Mouse (Mus musculus): ENCODE results near the gene Cbwd1. TPM values are rescaled to one million over a fixed set of nuclear protein-coding genes. Genes with fewer than 3 reads are reported as not detected.

Cbwd1 gene
- total RNA-seq, 1 experiment: 30.5 TPM

DNA sequence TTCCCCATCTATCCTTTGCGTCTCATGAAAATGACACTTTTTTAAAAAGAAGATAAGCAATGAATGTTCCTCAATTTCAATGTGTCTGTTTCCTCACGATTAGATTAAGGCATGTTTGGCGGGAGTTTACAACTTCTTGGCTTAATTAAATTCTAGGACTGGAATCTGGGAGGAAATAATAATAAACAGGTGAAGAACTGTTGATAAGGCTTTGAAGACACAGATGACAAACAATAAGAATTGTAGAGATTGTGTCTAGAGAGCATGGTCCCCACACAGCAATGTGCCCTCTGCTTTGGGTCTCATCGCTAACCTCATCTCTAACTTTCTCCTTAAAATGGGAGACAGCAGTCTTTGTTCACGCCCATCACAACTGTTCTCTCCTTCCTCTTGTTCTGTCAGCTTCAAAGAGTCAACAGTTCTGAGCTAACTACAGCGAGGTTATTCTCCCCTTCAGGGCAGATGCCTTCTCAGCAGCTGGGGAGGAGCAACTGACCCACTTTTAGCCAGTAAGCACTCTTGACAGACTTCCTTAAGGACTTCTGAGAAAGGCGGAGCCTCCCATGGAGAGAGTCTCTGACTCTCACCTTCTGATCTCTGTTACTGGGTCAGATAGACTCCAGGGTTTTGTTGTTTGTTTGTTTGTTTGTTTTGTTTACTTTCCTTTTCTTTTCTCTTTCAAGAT is 28.9 kb upstream of the Cbwd1 start:
- no peak for TF ChIP-seq CHD2 (IDR thresholded peaks at IDR 0.05; ENCODE audit: low read depth, low read length)
- TF ChIP-seq MAFK (IDR thresholded peaks at IDR 0.05; ENCODE audit: insufficient read depth, low read depth, low read length): no peak
- no peak for TF ChIP-seq ZC3H11A (IDR thresholded peaks at IDR 0.05; ENCODE audit: borderline replicate concordance, low read depth, low read length)
- TF ChIP-seq HCFC1 (IDR thresholded peaks at IDR 0.05; ENCODE audit: borderline replicate concordance, insufficient read depth, low read length): no peak
- Histone ChIP-seq H3K36me3 (ENCODE audit: control insufficient read depth, insufficient read depth, low read length, poor library complexity, severe bottlenecking) (no peaks in the 10 kb centered on the region), H3K9ac (ENCODE audit: insufficient read depth, low read depth, low read length, poor library complexity, severe bottlenecking) (no peak overlapping the region), H3K4me3 (ENCODE audit: insufficient read depth in 1 of 2, low read depth in 1 of 2, low read length in 2 of 2, poor library complexity in 1 of 2, severe bottlenecking in 1 of 2) (no peak overlapping the region), H3K9me3 (ENCODE audit: control insufficient read depth, insufficient read depth, low read depth, low read length) (no peaks in the 10 kb centered on the region), H3K27ac (ENCODE audit: insufficient read depth, low read depth, low read length, poor library complexity, severe bottlenecking) (no peak overlapping the region), H3K4me1 (ENCODE audit: control insufficient read depth in 2 of 2, insufficient read depth in 2 of 2, low read length in 2 of 2, poor library complexity in 1 of 2) (no peaks in the 10 kb centered on the region)
- DNase-seq (ENCODE audit: low read depth, low spot score): no peak
- in situ Hi-C loops (cut with MboI; ENCODE audit: low sequenced_read_pairs in 2 of 2, unreplicated experiment in 2 of 2): no loop called here

DNA sequence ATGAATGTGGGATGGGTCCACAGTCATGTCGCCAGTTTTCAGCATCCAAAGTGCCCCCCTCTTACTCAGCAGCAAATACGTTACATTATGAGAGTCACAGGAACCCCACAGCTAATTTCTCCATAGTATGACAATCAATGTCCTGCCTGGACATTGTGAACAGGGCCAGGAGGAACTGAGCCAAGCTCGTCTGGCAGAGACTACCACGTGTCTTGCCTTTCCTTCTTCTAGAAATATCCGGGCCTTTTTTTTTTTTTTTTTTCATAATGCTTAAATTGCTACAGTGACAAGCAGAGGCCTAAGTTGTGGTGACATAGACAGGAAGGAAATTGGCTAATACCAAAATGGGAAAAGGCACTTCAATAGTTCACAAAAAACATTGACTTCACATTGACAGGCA is 27.4 kb upstream of the Cbwd1 start:
- H3K9me3 ChIP-seq (ENCODE audit: control insufficient read depth, insufficient read depth, low read depth, low read length): no peaks in the 10 kb centered on the region
- H3K4me3 ChIP-seq (ENCODE audit: insufficient read depth in 1 of 2, low read depth in 1 of 2, low read length in 2 of 2, poor library complexity in 1 of 2, severe bottlenecking in 1 of 2): no peak overlapping the region
- no peaks in the 10 kb centered on the region for H3K36me3 ChIP-seq (ENCODE audit: control insufficient read depth, insufficient read depth, low read length, poor library complexity, severe bottlenecking)
- no peak for TF ChIP-seq ZNF384 (IDR thresholded peaks at IDR 0.05; ENCODE audit: low read depth, low read length)
- no peak for TF ChIP-seq MAFK (IDR thresholded peaks at IDR 0.05; ENCODE audit: insufficient read depth, low read depth, low read length)
- TF ChIP-seq ZC3H11A (IDR thresholded peaks at IDR 0.05; ENCODE audit: borderline replicate concordance, low read depth, low read length): no peak
- no peak for TF ChIP-seq HCFC1 (IDR thresholded peaks at IDR 0.05; ENCODE audit: borderline replicate concordance, insufficient read depth, low read length)
- no peak for TF ChIP-seq CHD2 (IDR thresholded peaks at IDR 0.05; ENCODE audit: low read depth, low read length)
- no peak overlapping the region for H3K9ac ChIP-seq (ENCODE audit: insufficient read depth, low read depth, low read length, poor library complexity, severe bottlenecking)
- H3K27ac ChIP-seq (ENCODE audit: insufficient read depth, low read depth, low read length, poor library complexity, severe bottlenecking): no peak overlapping the region
- no peak for DNase-seq (ENCODE audit: low read depth, low spot score)
- in situ Hi-C loops (cut with MboI; ENCODE audit: low sequenced_read_pairs in 2 of 2, unreplicated experiment in 2 of 2): no loop called here
- H3K4me1 ChIP-seq (ENCODE audit: control insufficient read depth in 2 of 2, insufficient read depth in 2 of 2, low read length in 2 of 2, poor library complexity in 1 of 2): no peaks in the 10 kb centered on the region

DNA sequence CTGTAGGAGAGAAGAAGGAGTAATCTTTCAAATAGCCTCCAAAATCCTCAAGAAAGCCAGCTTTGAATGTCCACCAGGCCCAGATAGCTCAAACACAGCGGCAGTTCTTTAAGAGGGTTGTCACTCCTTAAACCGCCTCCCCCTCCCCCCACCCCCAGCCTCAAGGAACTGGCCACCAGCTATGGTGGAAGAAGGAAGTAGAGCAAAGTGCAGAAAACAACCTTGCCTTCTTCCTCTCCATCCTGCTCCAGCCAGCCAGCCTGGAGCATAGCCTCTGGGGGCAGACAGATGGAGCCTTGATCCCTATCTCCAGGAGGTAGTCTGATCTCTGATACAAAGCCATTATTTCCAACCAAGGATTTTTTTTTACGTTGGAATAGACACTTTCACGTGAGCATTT is 25.9 kb upstream of the Cbwd1 start:
- Histone ChIP-seq H3K4me1 (ENCODE audit: control insufficient read depth in 2 of 2, insufficient read depth in 2 of 2, low read length in 2 of 2, poor library complexity in 1 of 2) (no peaks in the 10 kb centered on the region), H3K9ac (ENCODE audit: insufficient read depth, low read depth, low read length, poor library complexity, severe bottlenecking) (no peak overlapping the region), H3K9me3 (ENCODE audit: control insufficient read depth, insufficient read depth, low read depth, low read length) (no peaks in the 10 kb centered on the region), H3K4me3 (ENCODE audit: insufficient read depth in 1 of 2, low read depth in 1 of 2, low read length in 2 of 2, poor library complexity in 1 of 2, severe bottlenecking in 1 of 2) (no peak overlapping the region), H3K27ac (ENCODE audit: insufficient read depth, low read depth, low read length, poor library complexity, severe bottlenecking) (no peak overlapping the region), H3K36me3 (ENCODE audit: control insufficient read depth, insufficient read depth, low read length, poor library complexity, severe bottlenecking) (no peaks in the 10 kb centered on the region)
- no peak for DNase-seq (ENCODE audit: low read depth, low spot score)
- no peak for TF ChIP-seq HCFC1 (IDR thresholded peaks at IDR 0.05; ENCODE audit: borderline replicate concordance, insufficient read depth, low read length)
- no peak for TF ChIP-seq ZC3H11A (IDR thresholded peaks at IDR 0.05; ENCODE audit: borderline replicate concordance, low read depth, low read length)
- TF ChIP-seq ZNF384 (IDR thresholded peaks at IDR 0.05; ENCODE audit: low read depth, low read length): no peak
- TF ChIP-seq MAFK (IDR thresholded peaks at IDR 0.05; ENCODE audit: insufficient read depth, low read depth, low read length): no peak
- no peak for TF ChIP-seq CHD2 (IDR thresholded peaks at IDR 0.05; ENCODE audit: low read depth, low read length)
- in situ Hi-C loops (cut with MboI; ENCODE audit: low sequenced_read_pairs in 2 of 2, unreplicated experiment in 2 of 2): no loop called here

DNA sequence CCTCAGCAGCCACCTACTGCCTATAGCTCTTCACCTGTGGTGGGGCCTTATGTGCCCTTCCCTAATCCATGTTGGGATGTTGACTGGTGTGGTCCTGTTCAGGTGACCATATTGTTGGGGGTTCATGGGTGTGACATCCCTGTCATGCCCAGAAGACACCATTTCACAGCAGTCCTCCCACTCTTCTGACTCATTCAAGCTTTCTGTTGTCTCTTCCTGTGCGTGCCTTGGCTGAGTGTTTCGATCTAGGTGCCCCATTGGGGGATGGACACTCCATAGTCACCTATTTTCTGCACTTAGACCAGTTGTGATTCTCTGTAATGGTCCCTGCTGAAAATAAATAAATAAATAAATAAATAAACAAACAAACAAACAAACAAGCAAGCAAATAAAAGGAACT is 23.6 kb upstream of the Cbwd1 start:
- Histone ChIP-seq H3K9me3 (ENCODE audit: control insufficient read depth, insufficient read depth, low read depth, low read length) (no peaks in the 10 kb centered on the region), H3K27ac (ENCODE audit: insufficient read depth, low read depth, low read length, poor library complexity, severe bottlenecking) (no peak overlapping the region), H3K4me1 (ENCODE audit: control insufficient read depth in 2 of 2, insufficient read depth in 2 of 2, low read length in 2 of 2, poor library complexity in 1 of 2) (peaks cover 0 to 5% of the 10 kb centered on the region in 2 experiments; a peak in 1 of 4 replicates), H3K36me3 (ENCODE audit: control insufficient read depth, insufficient read depth, low read length, poor library complexity, severe bottlenecking) (no peaks in the 10 kb centered on the region), H3K4me3 (ENCODE audit: insufficient read depth in 1 of 2, low read depth in 1 of 2, low read length in 2 of 2, poor library complexity in 1 of 2, severe bottlenecking in 1 of 2) (no peak overlapping the region), H3K9ac (ENCODE audit: insufficient read depth, low read depth, low read length, poor library complexity, severe bottlenecking) (no peak overlapping the region)
- in situ Hi-C loops (cut with MboI; ENCODE audit: low sequenced_read_pairs in 2 of 2, unreplicated experiment in 2 of 2): no loop called here
- no peak for TF ChIP-seq CHD2 (IDR thresholded peaks at IDR 0.05; ENCODE audit: low read depth, low read length)
- TF ChIP-seq HCFC1 (IDR thresholded peaks at IDR 0.05; ENCODE audit: borderline replicate concordance, insufficient read depth, low read length): no peak
- no peak for TF ChIP-seq MAFK (IDR thresholded peaks at IDR 0.05; ENCODE audit: insufficient read depth, low read depth, low read length)
- no peak for TF ChIP-seq ZC3H11A (IDR thresholded peaks at IDR 0.05; ENCODE audit: borderline replicate concordance, low read depth, low read length)
- no peak for TF ChIP-seq ZNF384 (IDR thresholded peaks at IDR 0.05; ENCODE audit: low read depth, low read length)
- DNase-seq (ENCODE audit: low read depth, low spot score): no peak

Measured in ES-E14 (cell line).